Mouse (Mus musculus): ENCODE data around the gene S1pr2. TPM values are rescaled to one million over a fixed set of nuclear protein-coding genes. Genes with fewer than 3 reads are reported as not detected.

Gene S1pr2
- polyA plus RNA-seq, 1 experiment from 2014 or later, result 24.4 TPM

GRCm38 (mm10) chr9:20975431-20976215 is 958 bp downstream of the S1pr2 start:
- Histone ChIP-seq H3K9ac (ENCODE audit: low read depth, low read length) (peak overlapping the region; percentile 87), H3K9me3 (ENCODE audit: control insufficient read depth, low read length) (no peaks in the 10 kb centered on the region), H3K27me3 (replicated peaks; ENCODE audit: control insufficient read depth, insufficient read depth, low read length) (no peaks in the 10 kb centered on the region), H3K36me3 (ENCODE audit: control insufficient read depth, insufficient read depth, low read length) (no peaks in the 10 kb centered on the region), H3K4me1 (ENCODE audit: control insufficient read depth, insufficient read depth, low read length) (peaks cover 49% of the 10 kb centered on the region), H3K27ac (ENCODE audit: low read length) (peak overlapping the region; percentile 90), H3K4me3 (ENCODE audit: low read length) (peak overlapping the region; percentile 80), H3K4me2 (ENCODE audit: low read depth, low read length) (peak overlapping the region; percentile 87)
- 1% methylated on average over 45 of the region's 45 CpGs for WGBS
- peak; percentile 32 for ATAC-seq

- H3K36me3 ChIP-seq (ENCODE audit: control insufficient read depth, insufficient read depth, low read length), result no peaks in the 10 kb centered on the region
- no peaks in the 10 kb centered on the region for H3K27me3 ChIP-seq (replicated peaks; ENCODE audit: control insufficient read depth, insufficient read depth, low read length)
- H3K9me3 ChIP-seq (ENCODE audit: control insufficient read depth, low read length), result no peaks in the 10 kb centered on the region
- ATAC-seq, result no peak
- peak overlapping the region; percentile 25 for H3K9ac ChIP-seq (ENCODE audit: low read depth, low read length)
- H3K4me2 ChIP-seq (ENCODE audit: low read depth, low read length), result peak overlapping the region; percentile 50
- peak overlapping the region; percentile 80 for H3K4me3 ChIP-seq (ENCODE audit: low read length)
- H3K4me1 ChIP-seq (ENCODE audit: control insufficient read depth, insufficient read depth, low read length), result peaks cover 48% of the 10 kb centered on the region
- 52% methylated on average over 6 of the region's 6 CpGs for WGBS
- H3K27ac ChIP-seq (ENCODE audit: low read length), result peak overlapping the region; percentile 57
Measured at GRCm38 (mm10) chr9:20973682-20974075, 2.9 kb downstream of the S1pr2 start.

- H3K27me3 ChIP-seq (replicated peaks; ENCODE audit: control insufficient read depth, insufficient read depth, low read length), result no peaks in the 10 kb centered on the region
- H3K4me1 ChIP-seq (ENCODE audit: control insufficient read depth, insufficient read depth, low read length), result peaks cover 43% of the 10 kb centered on the region
- H3K36me3 ChIP-seq (ENCODE audit: control insufficient read depth, insufficient read depth, low read length), result 0 out of 2 replicates have a peak, but pooled peaks cover under 1% of the 10 kb centered on the region
- no peaks in the 10 kb centered on the region for H3K9me3 ChIP-seq (ENCODE audit: control insufficient read depth, low read length)
- peak overlapping the region; percentile 70 for H3K27ac ChIP-seq (ENCODE audit: low read length)
- peak overlapping the region; percentile 63; the same call in 1 of the 2 replicates for H3K9ac ChIP-seq (ENCODE audit: low read depth, low read length)
- no peak overlapping the region for H3K4me3 ChIP-seq (ENCODE audit: low read length)
- H3K4me2 ChIP-seq (ENCODE audit: low read depth, low read length), result peak overlapping the region; percentile 50
- WGBS, result 73% methylated on average over 4 of the region's 4 CpGs
- no peak for ATAC-seq
Measured at GRCm38 (mm10) chr9:20973001-20973681, 3.4 kb downstream of the S1pr2 start.

GRCm38 (mm10) chr9:20972141-20972992 is 4.2 kb downstream of the S1pr2 start:
- no peaks in the 10 kb centered on the region for H3K27me3 ChIP-seq (replicated peaks; ENCODE audit: control insufficient read depth, insufficient read depth, low read length)
- peak overlapping the region; percentile 70 for H3K27ac ChIP-seq (ENCODE audit: low read length)
- peaks cover 42% of the 10 kb centered on the region for H3K4me1 ChIP-seq (ENCODE audit: control insufficient read depth, insufficient read depth, low read length)
- WGBS, result 35% methylated on average over 28 of the region's 28 CpGs
- H3K4me2 ChIP-seq (ENCODE audit: low read depth, low read length), result peak overlapping the region; percentile 50
- H3K4me3 ChIP-seq (ENCODE audit: low read length), result peak overlapping the region; percentile 27
- no peaks in the 10 kb centered on the region for H3K9me3 ChIP-seq (ENCODE audit: control insufficient read depth, low read length)
- H3K36me3 ChIP-seq (ENCODE audit: control insufficient read depth, insufficient read depth, low read length), result peaks cover 8% of the 10 kb centered on the region; the same call in 1 of the 2 replicates
- peak; percentile 38 for ATAC-seq
- H3K9ac ChIP-seq (ENCODE audit: low read depth, low read length), result peak overlapping the region; percentile 63

- Histone ChIP-seq H3K27me3 (replicated peaks; ENCODE audit: control insufficient read depth, insufficient read depth, low read length) (no peaks in the 10 kb centered on the region), H3K9me3 (ENCODE audit: control insufficient read depth, low read length) (no peaks in the 10 kb centered on the region), H3K4me1 (ENCODE audit: control insufficient read depth, insufficient read depth, low read length) (peaks cover 37% of the 10 kb centered on the region), H3K36me3 (ENCODE audit: control insufficient read depth, insufficient read depth, low read length) (peaks cover 9% of the 10 kb centered on the region; the same call in 1 of the 2 replicates), H3K4me2 (ENCODE audit: low read depth, low read length) (peak overlapping the region; percentile 50), H3K4me3 (ENCODE audit: low read length) (no peak overlapping the region), H3K27ac (ENCODE audit: low read length) (peak overlapping the region; percentile 70), H3K9ac (ENCODE audit: low read depth, low read length) (peak overlapping the region; percentile 63; the same call in 1 of the 2 replicates)
- WGBS, result 49% methylated on average over 7 of the region's 7 CpGs
- ATAC-seq, result peak; percentile 19; the same call in 1 of the 2 replicates
Measured at GRCm38 (mm10) chr9:20971751-20972140, 4.8 kb downstream of the S1pr2 start.

GRCm38 (mm10) chr9:20966747-20967146 is 9.8 kb downstream of the S1pr2 start:
- Histone ChIP-seq H3K4me2 (ENCODE audit: low read depth, low read length) (no peak overlapping the region), H3K4me3 (ENCODE audit: low read length) (no peak overlapping the region), H3K27me3 (replicated peaks; ENCODE audit: control insufficient read depth, insufficient read depth, low read length) (no peaks in the 10 kb centered on the region), H3K9me3 (ENCODE audit: control insufficient read depth, low read length) (no peaks in the 10 kb centered on the region), H3K27ac (ENCODE audit: low read length) (no peak overlapping the region), H3K4me1 (ENCODE audit: control insufficient read depth, insufficient read depth, low read length) (peaks cover 8% of the 10 kb centered on the region), H3K36me3 (ENCODE audit: control insufficient read depth, insufficient read depth, low read length) (peaks cover 11% of the 10 kb centered on the region; the same call in 1 of the 2 replicates), H3K9ac (ENCODE audit: low read depth, low read length) (no peak overlapping the region)
- ATAC-seq, result no peak
- WGBS, result 80% methylated on average over 5 of the region's 5 CpGs

GRCm38 (mm10) chr9:20966008-20966407 is 10.6 kb downstream of the S1pr2 start:
- Histone ChIP-seq H3K4me1 (ENCODE audit: control insufficient read depth, insufficient read depth, low read length) (peaks cover 2% of the 10 kb centered on the region), H3K27me3 (replicated peaks; ENCODE audit: control insufficient read depth, insufficient read depth, low read length) (no peaks in the 10 kb centered on the region), H3K27ac (ENCODE audit: low read length) (no peak overlapping the region), H3K4me2 (ENCODE audit: low read depth, low read length) (no peak overlapping the region), H3K36me3 (ENCODE audit: control insufficient read depth, insufficient read depth, low read length) (peaks cover 11% of the 10 kb centered on the region; the same call in 1 of the 2 replicates), H3K9me3 (ENCODE audit: control insufficient read depth, low read length) (no peaks in the 10 kb centered on the region), H3K4me3 (ENCODE audit: low read length) (no peak overlapping the region), H3K9ac (ENCODE audit: low read depth, low read length) (no peak overlapping the region)
- 75% methylated on average over 3 of the region's 3 CpGs for WGBS
- ATAC-seq, result no peak

GRCm38 (mm10) chr9:20965606-20966005 is 11.0 kb downstream of the S1pr2 start:
- no peak overlapping the region for H3K9ac ChIP-seq (ENCODE audit: low read depth, low read length)
- no peaks in the 10 kb centered on the region for H3K9me3 ChIP-seq (ENCODE audit: control insufficient read depth, low read length)
- no peaks in the 10 kb centered on the region for H3K4me1 ChIP-seq (ENCODE audit: control insufficient read depth, insufficient read depth, low read length)
- no peak overlapping the region for H3K4me3 ChIP-seq (ENCODE audit: low read length)
- H3K4me2 ChIP-seq (ENCODE audit: low read depth, low read length), result no peak overlapping the region
- peaks cover 11% of the 10 kb centered on the region; the same call in 1 of the 2 replicates for H3K36me3 ChIP-seq (ENCODE audit: control insufficient read depth, insufficient read depth, low read length)
- H3K27ac ChIP-seq (ENCODE audit: low read length), result no peak overlapping the region
- H3K27me3 ChIP-seq (replicated peaks; ENCODE audit: control insufficient read depth, insufficient read depth, low read length), result no peaks in the 10 kb centered on the region
- 83% methylated on average over 4 of the region's 4 CpGs for WGBS
- no peak for ATAC-seq

- ATAC-seq, result no peak
- H3K27me3 ChIP-seq (replicated peaks; ENCODE audit: control insufficient read depth, insufficient read depth, low read length), result no peaks in the 10 kb centered on the region
- H3K36me3 ChIP-seq (ENCODE audit: control insufficient read depth, insufficient read depth, low read length), result peaks cover 3% of the 10 kb centered on the region; the same call in 1 of the 2 replicates
- H3K9ac ChIP-seq (ENCODE audit: low read depth, low read length), result no peak overlapping the region
- no peaks in the 10 kb centered on the region for H3K9me3 ChIP-seq (ENCODE audit: control insufficient read depth, low read length)
- H3K27ac ChIP-seq (ENCODE audit: low read length), result no peak overlapping the region
- H3K4me1 ChIP-seq (ENCODE audit: control insufficient read depth, insufficient read depth, low read length), result no peaks in the 10 kb centered on the region
- H3K4me3 ChIP-seq (ENCODE audit: low read length), result no peak overlapping the region
- WGBS, result 68% methylated on average over 9 of the region's 9 CpGs
- no peak overlapping the region for H3K4me2 ChIP-seq (ENCODE audit: low read depth, low read length)
Measured at GRCm38 (mm10) chr9:20961557-20961956, 15.0 kb downstream of the S1pr2 start.

All from intestine, embryonic 16.5 days (tissue).